Mouse (Mus musculus) c-Kit-negative CD71-positive TER-119-positive erythroid progenitor cells, embryonic 14.5 days (primary cell): ENCODE measurements around the gene Aprt.
"Not testable (repeated sequence)": the region's sequence is repeated elsewhere in the genome, so short reads cannot be mapped to it uniquely, and the experiment has no call there.

Source experiments
- DNase-seq: peaks from one replicate; pipeline ENCODE4 v3.0.0-alpha.2; 2013; ENCODE audit warnings: low read depth, low spot score

Gene Aprt

DNA sequence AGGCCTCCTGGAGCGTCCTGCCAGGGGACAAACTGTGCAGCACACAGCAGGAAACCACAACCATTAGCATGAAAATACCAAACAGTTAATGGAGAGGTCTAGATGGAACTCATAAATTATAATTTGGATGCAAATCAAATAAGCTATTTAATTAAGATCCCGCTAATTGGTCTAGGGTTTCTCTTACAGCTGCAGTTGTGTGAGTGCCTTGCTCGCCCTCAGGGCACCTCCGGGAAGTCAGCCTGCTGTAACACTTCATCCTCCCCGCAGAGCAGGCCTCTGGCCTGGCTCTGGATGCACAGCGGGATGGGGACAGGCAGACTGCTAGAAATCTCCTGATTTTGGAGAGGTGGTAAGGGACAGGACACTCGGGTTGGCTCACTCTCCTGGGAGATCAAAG is 9.5 kb upstream of the Aprt start:
- DNase-seq, result no peak

DNA sequence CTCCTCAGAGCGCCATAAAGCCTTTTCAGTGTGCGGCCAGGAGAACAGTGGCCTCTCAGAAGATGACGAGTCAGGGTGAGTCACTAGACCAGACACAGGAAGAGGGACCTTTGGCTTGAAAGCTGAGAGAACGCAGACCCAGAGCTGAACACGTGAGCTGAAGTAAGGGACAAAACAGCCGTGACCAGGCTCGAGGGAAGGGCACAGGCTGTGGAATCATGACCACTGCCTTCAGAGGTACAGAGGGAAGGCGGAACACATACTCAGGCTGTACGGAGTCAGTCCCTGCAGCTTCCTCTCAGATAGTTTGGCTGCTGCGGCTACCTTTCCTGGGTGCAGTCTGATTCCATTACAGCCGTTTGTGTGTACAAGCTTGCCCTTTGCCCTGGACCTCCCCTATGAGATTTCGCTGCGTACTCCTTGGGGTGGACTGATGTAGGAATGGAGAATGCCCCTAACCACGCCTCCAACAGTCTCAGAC is 8.7 kb upstream of the Aprt start:
- DNase-seq, result no peak

DNA sequence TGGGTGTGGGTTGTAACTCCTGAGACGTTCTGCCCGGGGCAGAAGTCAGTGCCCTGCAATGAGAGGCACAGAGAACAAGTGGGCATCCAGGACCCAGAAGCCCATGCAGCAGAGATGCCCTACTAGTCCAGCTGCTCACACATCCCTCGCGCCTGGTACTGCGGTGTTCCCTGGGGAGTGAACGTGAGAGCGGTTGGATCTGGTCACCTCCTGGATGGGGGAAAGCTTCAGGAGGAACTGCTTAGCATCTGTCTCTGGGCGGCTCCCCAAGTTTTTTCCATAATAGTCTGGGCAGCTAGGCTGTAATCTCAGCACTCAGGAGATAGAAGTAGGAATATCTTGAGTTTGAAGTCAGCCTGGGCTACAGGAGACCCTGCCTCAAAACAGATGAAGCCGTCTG is 8.3 kb upstream of the Aprt start:
- DNase-seq, result no peak

DNA sequence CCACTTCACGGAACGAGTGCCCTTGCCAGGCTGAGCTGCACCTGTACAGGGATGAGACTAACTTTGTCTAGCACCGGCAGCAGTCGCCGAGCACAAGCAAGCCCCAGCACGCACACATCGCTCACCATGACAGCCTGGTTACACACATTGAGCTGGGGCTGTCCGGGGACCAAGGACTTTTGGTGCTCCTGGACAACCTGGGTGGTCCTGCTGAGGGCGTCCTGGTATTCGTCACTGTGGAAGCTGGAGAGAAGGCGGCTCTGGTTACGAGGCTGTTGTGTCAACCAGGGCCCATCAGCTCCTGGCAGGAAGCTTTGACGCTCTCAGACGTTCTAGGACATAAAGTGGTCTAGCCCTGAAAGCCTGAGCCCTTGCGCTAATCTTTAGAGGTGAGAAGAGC is 4.2 kb upstream of the Aprt start:
- DNase-seq, result no peak

DNA sequence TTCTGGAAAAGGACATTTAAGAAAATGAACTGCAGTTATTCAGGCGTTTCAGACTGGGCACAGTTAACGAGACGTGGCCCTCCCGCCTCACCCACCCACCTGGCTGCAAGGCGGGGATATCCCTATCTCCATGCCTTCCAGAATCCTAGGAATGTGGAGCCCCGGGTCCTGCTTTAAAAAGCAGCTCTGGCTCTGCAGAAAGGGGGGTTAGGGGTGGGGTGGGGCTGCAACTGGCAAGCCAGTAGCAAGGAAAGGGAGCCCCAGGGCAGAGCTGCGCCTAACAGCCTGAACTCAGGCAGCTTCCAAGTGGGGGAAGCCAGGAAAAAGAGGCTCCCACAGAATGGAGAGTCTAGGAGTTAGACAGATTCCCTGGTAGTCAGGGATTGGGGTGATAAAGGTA is 2.5 kb upstream of the Aprt start:
- no peak for DNase-seq

DNA sequence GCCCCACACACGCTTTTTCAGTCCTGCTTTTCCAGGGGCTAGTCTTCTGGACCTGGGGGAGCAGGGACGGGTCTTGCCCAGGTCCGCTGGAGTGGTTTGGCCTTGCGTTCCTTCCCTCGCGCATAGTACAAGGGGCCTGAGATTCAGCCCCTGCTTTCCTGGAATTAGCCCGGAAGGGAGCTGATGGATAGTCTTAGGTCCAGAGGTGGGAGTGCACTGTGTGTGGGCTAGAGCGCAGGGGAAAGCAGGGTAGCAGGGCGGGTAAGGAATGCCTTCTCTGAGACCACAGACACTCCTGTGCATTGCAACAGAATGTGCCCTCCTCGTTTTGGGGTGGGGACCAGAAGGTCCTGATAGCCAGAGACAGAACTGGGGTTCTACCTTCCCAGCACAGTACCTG is 407 bp upstream of the Aprt start:
- DNase-seq, result no peak

DNA sequence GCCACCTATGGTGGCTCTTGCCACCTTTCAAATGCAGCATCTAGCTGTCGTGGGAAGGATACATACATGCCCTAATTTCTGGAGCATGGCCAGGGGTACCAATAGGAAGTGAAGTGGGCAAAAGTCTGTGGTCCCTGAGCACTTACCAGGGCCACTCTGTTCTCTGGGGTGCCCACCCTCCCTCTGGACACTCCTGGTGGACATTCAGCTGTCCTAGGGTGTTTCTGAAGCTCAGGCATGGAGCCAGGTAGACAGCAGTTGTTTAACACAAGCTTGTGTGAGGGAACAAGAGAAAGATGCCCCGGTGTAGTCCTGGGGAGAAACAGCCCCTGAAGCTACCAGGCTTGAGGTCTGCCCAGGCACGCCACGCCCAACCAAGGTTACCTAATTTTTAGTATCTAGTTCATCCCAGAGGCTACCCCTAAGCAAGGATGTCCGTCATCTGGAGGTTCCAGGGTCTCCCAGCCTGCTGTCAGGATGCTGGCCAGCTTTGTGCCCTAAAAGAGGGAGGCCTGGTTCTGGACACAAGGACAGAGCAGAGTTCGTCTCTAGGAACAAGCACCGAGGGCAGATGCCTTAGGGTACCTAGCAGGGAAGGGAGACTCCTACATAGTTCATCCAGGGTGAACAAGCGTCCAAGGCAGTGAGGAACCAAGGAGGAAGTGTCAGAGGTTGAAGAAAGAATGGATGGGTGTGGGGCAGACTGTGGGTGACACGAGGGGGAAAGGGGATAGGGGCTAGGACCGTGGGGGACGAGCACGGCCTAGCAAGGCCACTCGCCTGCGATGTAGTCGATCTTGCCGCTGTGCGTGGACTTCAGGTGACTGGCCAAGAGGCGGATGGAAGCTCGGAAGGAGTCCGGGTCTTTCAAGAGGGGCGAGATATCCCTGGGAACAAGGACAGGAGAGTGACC is 718 bp downstream of the Aprt start:
- no peak for DNase-seq

DNA sequence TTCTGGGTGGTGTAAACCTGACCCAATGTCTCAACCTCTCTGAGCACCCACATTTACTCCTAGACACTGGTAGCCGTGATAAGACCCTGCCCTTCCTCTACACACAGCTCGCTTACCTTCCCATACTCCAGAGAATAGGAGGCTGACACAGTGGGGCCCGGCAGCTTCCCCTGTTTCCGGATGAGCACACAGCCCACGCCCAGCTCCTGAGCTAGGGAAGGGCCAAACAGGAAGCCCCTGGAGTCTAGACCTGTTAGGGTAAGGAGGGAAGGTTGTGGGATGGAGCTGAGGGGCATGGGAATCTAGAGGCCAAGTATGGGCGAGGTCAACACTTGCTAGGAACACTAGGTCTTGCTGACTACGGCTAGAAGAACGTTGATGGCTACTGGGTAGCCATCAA is 1.4 kb downstream of the Aprt start:
- DNase-seq, result no peak

DNA sequence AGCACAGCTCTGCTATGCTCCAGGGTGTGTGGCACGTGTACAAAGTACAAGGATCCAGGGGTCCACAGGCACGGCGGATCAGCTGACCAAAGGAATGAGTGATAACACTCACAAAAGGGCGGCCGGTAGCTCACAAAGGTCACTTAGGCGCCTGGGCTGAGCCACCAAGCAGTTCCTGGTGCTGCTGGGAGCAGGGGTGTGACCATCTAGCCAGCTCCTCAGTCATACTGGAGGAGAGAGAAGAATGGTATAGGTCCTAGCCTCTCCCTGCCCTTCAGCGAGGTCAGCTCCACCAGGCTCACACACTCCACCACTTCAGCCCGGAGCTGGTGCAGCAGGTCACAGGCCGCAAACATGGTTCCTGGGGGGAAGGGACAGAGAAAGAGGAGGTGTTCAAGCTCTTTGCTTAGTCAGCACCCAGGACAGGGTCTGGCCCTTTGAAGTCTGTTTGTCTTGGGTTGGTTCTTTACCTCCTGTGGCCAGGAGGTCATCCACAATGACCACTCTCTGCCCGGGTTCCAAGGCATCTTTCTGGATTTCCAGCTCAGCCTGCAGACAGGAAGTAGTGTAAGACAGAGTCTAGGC is 1.9 kb downstream of the Aprt start:
- no peak for DNase-seq

DNA sequence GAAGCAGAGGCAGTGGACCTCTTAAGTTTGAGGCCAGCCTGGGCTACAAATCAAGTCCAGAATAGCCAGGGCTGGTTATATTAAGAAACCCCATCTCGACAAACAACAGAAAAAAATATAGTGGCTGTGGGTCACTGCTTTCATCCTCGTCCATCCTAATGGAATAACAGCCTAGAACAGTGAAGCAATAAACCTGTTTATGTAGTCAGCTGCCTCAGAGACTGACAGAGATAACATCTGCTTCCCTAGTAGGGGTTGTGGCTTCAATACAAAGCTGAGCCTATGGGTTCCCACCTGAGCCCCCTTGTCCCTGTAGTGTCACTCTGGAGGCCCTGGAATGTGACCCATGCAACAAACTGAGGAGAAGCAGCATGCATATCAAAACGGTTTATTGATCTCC is 2.4 kb downstream of the Aprt start:
- DNase-seq, result no peak

DNA sequence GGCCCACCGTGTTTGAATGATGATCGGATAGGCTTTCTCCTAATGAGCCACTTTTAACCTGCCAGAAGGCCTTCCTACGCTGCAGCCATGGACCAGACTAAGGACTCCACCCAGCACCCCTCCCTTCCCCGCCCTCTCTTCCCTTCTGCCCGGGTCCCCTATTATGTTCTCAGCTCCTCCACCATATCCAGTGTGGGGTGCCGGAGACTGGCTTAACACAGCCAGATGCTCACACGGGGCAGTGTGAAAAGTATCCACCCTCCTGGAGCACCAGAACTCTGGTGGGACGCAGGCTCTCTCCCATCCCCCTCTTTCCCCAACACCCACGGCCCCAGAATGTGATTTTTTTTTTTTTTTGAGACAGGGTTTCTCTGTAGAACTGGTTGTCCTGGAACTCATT is 3.1 kb downstream of the Aprt start:
- no peak for DNase-seq

DNA sequence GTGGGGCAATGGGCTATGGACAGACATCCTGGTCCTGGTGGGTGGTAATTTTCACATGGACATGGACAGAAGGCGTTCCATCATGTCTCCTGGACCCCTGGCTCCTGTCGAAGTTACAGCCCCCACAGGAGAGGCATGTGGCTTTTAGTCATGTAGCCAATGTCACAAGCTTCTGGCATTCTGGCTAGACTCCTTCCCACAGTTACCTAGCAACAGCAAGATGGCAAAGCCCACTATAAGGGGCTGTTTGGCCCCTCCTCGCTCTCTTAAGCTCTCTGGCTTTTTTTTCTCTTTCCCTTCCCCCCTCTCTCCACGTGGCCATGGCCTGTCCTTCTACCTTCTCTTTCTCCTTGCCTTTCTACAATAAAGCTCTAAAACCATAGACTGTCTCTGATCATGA is 3.5 kb downstream of the Aprt start:
- DNase-seq, result not testable (repeated sequence)

DNA sequence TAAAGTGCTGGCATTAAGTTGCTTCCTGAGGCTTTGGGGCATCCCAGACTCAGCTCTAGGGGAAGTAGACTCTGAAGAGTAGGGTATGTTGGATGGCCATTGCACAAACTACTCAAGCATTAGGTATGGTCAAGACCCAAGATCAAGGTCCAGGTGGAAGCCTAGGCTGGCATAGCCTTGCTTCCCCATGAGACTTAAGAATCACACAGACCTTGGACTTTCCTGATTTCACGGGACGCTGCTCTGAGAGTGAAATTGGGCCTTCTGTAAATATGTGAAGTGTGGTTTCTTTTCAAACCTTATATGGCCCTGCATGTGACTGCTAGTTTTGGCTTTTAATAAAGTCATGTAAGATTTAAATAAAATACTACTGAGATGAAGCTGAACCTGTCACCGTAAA is 4.0 kb downstream of the Aprt start:
- no peak for DNase-seq

DNA sequence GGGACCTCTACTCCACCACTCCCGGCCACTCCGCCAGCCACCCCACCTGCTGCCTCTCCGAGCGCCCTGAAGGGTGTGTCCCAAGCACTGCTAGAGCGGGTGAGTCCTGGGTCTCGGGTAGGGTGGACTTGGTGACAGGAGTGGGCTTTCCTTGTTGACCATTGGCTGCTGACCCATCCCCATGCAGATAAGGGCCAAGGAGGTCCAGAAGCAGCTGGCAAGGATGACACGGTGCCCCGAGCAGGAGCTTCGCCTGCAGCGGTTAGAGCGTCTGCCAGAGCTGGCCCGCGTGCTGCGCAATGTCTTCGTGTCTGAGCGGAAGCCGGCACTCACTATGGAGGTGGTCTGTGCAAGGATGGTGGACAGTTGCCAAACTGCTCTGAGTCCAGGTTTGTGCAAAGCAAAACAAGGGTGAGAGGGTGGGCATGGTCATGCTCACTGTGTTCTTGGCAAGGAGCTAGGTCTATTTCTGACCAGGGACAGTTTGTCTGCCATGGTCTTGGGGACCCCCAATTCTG is 4.9 kb downstream of the Aprt start:
- DNase-seq, result no peak

DNA sequence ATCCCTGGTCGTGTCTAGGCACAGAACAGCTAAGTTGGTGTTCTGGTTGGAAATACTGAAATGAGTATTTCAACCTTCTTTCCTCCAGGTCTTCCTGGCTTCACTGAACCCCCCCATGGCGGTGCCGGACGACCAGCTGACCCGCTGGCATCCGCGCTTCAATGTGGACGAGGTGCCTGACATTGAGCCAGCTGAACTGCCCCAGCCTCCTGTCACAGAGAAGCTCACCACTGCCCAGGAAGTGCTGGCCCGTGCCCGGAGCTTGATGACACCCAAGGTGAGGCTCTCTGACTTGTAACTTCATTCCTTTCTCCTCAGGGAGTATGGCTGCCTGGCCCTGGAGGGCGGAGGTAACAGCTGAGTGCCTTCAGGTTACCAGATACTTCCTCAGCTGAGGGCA is 5.6 kb downstream of the Aprt start:
- DNase-seq, result no peak

DNA sequence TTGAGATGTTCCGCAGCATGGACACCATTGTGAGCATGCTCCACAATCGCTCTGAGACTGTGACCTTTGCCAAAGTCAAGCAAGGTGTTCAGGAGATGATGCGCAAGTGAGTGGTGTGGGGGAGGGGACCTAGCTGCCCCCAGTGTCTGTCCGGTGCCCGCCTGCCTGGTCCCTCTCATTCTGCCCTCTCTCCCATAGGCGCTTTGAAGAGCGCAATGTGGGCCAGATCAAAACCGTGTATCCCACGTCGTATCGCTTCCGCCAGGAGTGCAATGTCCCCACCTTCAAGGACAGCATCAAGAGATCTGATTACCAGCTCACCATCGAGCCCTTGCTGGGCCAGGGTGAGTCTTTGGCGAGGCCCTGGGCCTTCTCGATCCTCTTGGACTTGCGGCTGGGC is 6.7 kb downstream of the Aprt start:
- no peak for DNase-seq

DNA sequence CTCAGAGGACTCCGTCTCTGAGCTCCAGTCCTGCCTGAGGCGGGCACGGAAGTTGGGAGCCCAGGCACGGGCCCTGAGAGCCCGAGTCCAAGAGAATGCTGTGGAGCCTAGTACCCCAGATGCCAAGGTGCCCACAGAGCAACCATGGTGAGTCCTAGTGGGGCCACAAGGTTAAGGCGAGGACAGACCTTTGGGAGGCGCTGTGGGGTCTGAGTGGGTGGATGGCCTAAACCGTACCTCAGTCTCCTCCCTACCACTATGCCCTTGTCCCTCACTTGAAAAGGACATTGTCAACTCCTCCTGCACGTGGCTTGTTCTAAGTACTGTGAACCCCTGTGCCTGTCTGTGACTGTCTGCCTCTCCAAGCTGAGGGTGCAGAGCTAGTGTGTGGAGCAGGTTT is 7.4 kb downstream of the Aprt start:
- DNase-seq, result no peak

DNA sequence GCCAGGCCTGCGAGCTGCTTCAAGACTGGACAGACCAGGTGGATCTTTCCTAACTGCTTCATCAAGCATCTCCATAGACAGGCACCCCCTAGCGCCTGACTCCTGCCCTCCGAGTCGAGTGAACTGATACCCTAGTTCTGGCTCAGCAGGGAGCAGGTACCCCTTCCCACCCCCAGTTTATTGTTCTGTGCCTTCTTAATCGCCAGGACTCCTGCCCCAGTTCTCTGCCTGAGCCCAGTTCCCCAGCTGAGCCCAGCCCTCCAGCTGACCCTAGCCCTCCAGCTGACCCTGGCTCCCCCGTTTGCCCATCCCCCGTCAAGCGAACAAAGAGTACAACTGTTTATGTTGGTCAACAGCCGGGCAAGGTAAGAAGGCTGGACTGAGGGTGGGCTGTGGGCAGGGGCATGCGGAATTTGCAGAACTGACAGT is 7.8 kb downstream of the Aprt start:
- no peak for DNase-seq

DNA sequence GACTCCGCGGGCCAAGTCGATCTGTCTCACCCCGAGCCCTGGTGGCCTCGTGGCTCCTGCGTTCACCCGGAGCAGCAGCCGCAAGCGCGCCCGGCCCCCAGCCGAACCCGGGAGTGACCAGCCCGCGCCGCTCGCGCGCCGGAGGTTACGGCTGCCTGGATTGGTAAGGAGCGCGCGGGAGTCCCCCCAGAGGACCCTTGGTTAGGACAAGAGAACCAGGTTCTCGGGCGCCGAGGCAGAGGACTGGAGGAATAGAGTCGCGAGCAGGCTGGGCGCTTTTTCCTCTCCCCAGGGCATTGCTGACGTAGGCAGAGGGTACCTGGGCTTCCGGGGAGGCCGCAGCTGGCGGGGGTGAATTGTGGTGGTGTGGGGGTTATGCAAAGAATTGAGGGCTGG is 8.6 kb downstream of the Aprt start:
- no peak for DNase-seq

DNA sequence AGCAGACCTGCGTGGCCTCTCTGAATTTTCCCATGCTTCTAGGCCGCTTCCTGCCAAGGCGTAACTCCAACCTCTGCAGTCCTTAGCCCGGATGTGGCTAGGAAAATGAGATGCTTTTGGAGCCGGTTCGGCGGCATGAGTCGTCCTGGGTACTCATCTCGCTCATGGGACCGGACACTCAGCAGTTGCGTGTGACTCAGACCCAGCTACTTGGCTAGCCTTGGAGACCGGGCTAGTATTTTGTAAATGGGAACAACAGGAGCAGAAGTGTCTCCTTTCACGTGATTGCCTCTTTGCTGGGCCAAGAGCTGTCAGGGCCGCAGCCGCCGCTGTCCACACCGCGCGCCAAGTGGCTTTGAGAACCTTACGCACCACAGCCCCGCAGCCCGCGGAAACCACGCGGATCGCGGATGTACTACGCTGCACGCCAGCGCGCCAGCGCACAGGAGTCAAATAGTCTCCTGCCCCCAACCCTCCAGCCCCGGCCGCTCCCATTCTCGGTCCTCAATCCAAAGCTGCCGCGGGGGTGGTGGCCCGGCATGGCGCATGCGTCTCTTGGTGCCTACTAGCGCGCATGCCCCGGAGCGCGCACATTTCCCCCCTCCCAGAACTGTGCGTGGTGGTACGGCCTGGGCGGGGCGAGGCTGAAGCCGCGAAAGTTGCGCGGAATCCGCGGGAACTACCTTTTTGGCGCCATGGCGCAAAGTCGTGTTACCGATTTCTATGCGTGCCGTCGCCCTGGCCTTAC is 9.2 kb downstream of the Aprt start, which contains the start of gene Cdt1:
TSS of gene Cdt1 (plus strand) at position 655 of the 748 bp plus-strand sequence.
- DNase-seq, result peak; percentile 87

DNA sequence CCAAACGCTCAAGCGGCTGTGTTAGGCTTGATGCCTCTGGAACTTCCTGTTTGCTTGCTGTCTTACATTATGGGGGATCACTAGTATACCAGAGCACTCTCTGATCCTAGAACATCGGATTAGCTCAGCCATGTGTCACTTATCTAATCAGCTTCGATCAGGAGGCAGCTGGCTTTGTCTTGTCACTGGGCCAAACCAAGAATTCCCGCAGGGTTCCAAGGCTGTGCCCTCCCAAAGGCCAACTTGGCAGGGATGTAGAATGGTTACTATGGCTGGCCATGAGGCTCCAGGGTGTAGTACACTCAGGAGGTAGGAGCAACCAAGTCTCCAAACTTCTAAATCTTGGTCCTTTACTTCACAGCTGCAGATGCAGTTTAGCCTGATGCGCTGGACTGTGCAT is 9.9 kb downstream of the Aprt start:
- no peak for DNase-seq
